Mouse (Mus musculus) kidney, embryonic 15.5 days (tissue): Measurements from ENCODE around the gene Wbp1. TPM values are rescaled to one million over a fixed set of nuclear protein-coding genes. Genes with fewer than 3 reads are reported as not detected.

Source experiments
- ATAC-seq: fragments of 200-750 bp; cut with Nextera tagmentation; replicated peaks from 2 replicates; pipeline ENCODE4 v1.8.0; 2017; ENCODE audit warnings: moderate TSS enrichment; ENCODE audit not compliant: low FRiP score
- H3K27ac ChIP-seq: fragments of 300-500 bp; sonication (generic); 2 replicates; pipeline ENCODE4 v1.5.1; 2015; ENCODE audit warnings: mild to moderate bottlenecking, inconsistent platforms
- H3K27me3 ChIP-seq: fragments of 300-500 bp; sonication (generic); 2 replicates; pipeline ENCODE4 v1.6.1; 2015; ENCODE audit warnings: inconsistent platforms
- H3K36me3 ChIP-seq: fragments of 300-500 bp; sonication (generic); 2 replicates; pipeline ENCODE4 v1.6.1; 2015; ENCODE audit warnings: inconsistent platforms
- H3K4me1 ChIP-seq: fragments of 300-500 bp; sonication (generic); 2 replicates; pipeline ENCODE4 v1.6.1; 2015; ENCODE audit warnings: inconsistent platforms
- H3K4me2 ChIP-seq: fragments of 300-500 bp; sonication (generic); 2 replicates; pipeline ENCODE4 v1.6.1; 2015; ENCODE audit warnings: moderate library complexity, mild to moderate bottlenecking, inconsistent platforms
- H3K4me3 ChIP-seq: fragments of 300-500 bp; sonication (generic); replicated peaks from 2 replicates; pipeline ENCODE4 v1.5.1; 2015; ENCODE audit warnings: mild to moderate bottlenecking, inconsistent platforms
- H3K9ac ChIP-seq: fragments of 300-500 bp; sonication (generic); 2 replicates; pipeline ENCODE4 v1.6.1; 2015; ENCODE audit warnings: mild to moderate bottlenecking, inconsistent platforms
- H3K9me3 ChIP-seq: fragments of 300-500 bp; sonication (generic); replicated peaks from 2 replicates; pipeline ENCODE4 v1.6.1; 2016; ENCODE audit warnings: inconsistent platforms
- WGBS: fragments of 180-500 bp; shearing (Covaris S2); methylation state at CpG from one replicate; pipeline ENCODE4 v1.1.7; 2015; ENCODE audit warnings: mixed read lengths; 5-methylcytosine and 5-hydroxymethylcytosine counted together
- polyA plus RNA-seq: library from polyadenylated mRNA; unstranded; fragments of >200 nt; fragmentation: Nextera tagmentation; extraction: Ambion mirVana; gene quantifications from 2 replicates; pipeline ENCODE4 v1.2.1, GENCODE M21; 2015

The Wbp1 gene
- polyA plus RNA-seq, 1 experiment from 2014 or later = 144 TPM

DNA sequence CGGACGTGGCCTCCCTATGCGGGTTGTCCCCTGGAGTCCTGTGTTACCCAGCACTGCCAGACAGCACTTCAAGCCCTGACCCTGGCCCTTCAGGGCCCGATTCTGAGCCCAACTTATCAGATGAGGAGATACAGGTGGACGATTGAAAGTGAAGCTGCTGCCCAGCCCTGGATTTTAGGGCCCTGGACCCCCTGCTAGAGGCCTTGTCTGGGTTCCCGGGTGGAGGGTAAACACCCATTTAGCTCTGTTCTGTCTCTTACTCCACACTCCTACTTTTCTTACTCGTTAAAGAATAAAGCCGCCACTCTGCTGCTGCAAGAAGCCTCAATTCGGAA lies 33.5 kb downstream of the Wbp1 start:
- H3K27ac ChIP-seq = no peak overlapping the region
- 15% methylated on average over 9 of the region's 9 CpGs for WGBS
- peaks cover 60% of the 10 kb centered on the region for H3K27me3 ChIP-seq
- no peak for ATAC-seq
- peak overlapping the region; percentile 69 for H3K4me2 ChIP-seq
- H3K9me3 ChIP-seq = no peaks in the 10 kb centered on the region
- peaks cover 69% of the 10 kb centered on the region for H3K4me1 ChIP-seq
- H3K9ac ChIP-seq = no peak overlapping the region
- peak overlapping the region; percentile 39 for H3K4me3 ChIP-seq
- H3K36me3 ChIP-seq = no peaks in the 10 kb centered on the region

DNA sequence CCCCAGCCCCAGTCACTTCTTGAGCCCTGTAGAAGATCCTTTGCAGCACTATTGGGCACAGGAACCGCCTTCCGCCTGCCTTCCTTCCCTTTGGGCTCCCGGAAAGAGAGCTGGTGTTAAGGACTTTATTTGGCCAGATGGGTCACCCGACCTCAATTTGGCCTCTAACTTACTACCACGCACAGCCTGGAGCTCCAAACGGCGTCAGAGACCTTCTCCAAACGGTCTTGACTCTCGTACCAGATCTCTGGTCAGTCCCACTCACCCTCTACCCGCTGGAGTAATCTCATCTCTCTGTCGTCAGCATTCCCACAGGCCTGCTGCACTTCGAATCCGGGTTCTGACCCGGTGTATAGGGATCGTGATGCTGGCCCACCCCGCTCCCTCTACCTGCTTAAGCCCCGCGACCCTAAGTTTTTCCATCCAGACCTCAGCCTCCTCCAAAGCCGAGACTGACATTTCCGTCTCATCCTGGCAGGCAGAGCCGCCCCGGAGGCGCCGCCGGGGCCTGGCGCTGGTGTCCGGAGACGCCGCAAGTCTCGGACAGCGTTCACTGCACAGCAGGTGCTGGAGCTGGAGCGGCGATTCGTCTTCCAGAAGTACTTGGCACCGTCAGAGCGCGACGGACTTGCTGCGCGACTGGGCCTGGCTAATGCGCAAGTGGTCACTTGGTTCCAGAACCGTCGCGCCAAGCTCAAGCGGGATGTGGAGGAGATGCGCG lies 34.0 kb downstream of the Wbp1 start:
- H3K9me3 ChIP-seq = no peaks in the 10 kb centered on the region
- peaks cover 2% of the 10 kb centered on the region for H3K36me3 ChIP-seq
- H3K9ac ChIP-seq = 0 out of 2 replicates have a peak overlapping the region, but pooled peaks have one; percentile 18
- 4% methylated on average over 47 of the region's 47 CpGs for WGBS
- peaks cover 70% of the 10 kb centered on the region for H3K4me1 ChIP-seq
- H3K4me2 ChIP-seq = peak overlapping the region; percentile 69
- H3K27ac ChIP-seq = no peak overlapping the region
- H3K27me3 ChIP-seq = peaks cover 64% of the 10 kb centered on the region
- peak overlapping the region; percentile 39 for H3K4me3 ChIP-seq
- no peak for ATAC-seq

GRCm38 (mm10) chr6:83086121-83087035 lies 35.0 kb downstream of the Wbp1 start, which contains the start of gene Lbx2:
Gene Lbx2, plus strand, starts transcription at chr6:83086367.
- peak; percentile 23 for ATAC-seq
- Histone ChIP-seq H3K27me3 (peaks cover 66% of the 10 kb centered on the region), H3K27ac (peak within 1 kb of the TSS; percentile 30; the same call in 1 of the 2 replicates)

GRCm38 (mm10) chr6:83084477-83084876 lies 36.9 kb downstream of the Wbp1 start:
- H3K9me3 ChIP-seq = no peaks in the 10 kb centered on the region
- 8% methylated on average over 6 of the region's 6 CpGs for WGBS
- H3K4me2 ChIP-seq = peak overlapping the region; percentile 33
- peak; percentile 49 for ATAC-seq
- H3K36me3 ChIP-seq = peaks cover 29% of the 10 kb centered on the region
- peaks cover 66% of the 10 kb centered on the region for H3K27me3 ChIP-seq
- no peak overlapping the region for H3K9ac ChIP-seq
- H3K4me1 ChIP-seq = peaks cover 76% of the 10 kb centered on the region
- H3K27ac ChIP-seq = peak overlapping the region; percentile 65
- H3K4me3 ChIP-seq = no peak overlapping the region

More at GRCm38 (mm10) chr6:83086121-83087035, 35.0 kb downstream of the Wbp1 start, which contains the start of gene Lbx2:
- peak within 1 kb of the TSS; percentile 39 for H3K4me3 ChIP-seq
- WGBS = 2% methylated on average over 42 of the region's 42 CpGs
- H3K4me2 ChIP-seq = peak within 1 kb of the TSS; percentile 69
- peaks cover 10% of the 10 kb centered on the region for H3K36me3 ChIP-seq
- H3K4me1 ChIP-seq = peaks cover 68% of the 10 kb centered on the region
- H3K9me3 ChIP-seq = no peaks in the 10 kb centered on the region
- H3K9ac ChIP-seq = peak within 1 kb of the TSS; percentile 34; the same call in 1 of the 2 replicates

DNA sequence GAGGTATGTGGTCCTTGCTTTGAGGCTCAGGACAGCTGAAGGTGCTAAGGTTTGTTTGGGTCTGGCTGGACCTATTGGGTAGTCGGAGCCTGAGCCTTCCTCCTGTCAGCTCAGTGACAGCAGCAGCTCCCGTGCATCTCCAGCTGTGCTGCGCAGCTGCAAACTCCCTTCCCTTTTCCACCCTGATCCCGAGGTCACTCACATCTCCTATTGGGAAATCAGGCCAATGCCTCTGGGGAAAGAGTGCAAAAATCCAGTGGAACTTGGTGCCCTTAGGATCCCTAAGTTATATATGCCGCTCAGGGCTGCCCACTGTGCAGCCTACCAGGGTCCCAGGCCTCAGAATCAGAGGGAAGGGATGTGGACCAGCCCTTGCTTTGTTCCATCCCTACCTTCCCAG lies 37.9 kb downstream of the Wbp1 start:
- ATAC-seq = no peak
- H3K27me3 ChIP-seq = peaks cover 58% of the 10 kb centered on the region

GRCm38 (mm10) chr6:83080210-83080609 lies 41.1 kb downstream of the Wbp1 start:
- H3K27ac ChIP-seq = no peak overlapping the region
- WGBS = 95% methylated on average over 5 of the region's 5 CpGs
- peaks cover 47% of the 10 kb centered on the region for H3K27me3 ChIP-seq
- H3K36me3 ChIP-seq = peaks cover 29% of the 10 kb centered on the region
- peaks cover 52% of the 10 kb centered on the region for H3K4me1 ChIP-seq
- no peak for ATAC-seq
- no peak overlapping the region for H3K9ac ChIP-seq
- no peaks in the 10 kb centered on the region for H3K9me3 ChIP-seq
- no peak overlapping the region for H3K4me3 ChIP-seq
- no peak overlapping the region for H3K4me2 ChIP-seq

More for the DNA sequence above, 37.9 kb downstream of the Wbp1 start:
- Histone ChIP-seq H3K9me3 (no peaks in the 10 kb centered on the region), H3K27ac (peak overlapping the region; percentile 65), H3K36me3 (peaks cover 29% of the 10 kb centered on the region), H3K4me3 (no peak overlapping the region), H3K4me1 (peaks cover 79% of the 10 kb centered on the region), H3K9ac (no peak overlapping the region), H3K4me2 (peak overlapping the region; percentile 33; the same call in 1 of the 2 replicates)
- WGBS = 20% methylated on average over 5 of the region's 5 CpGs

DNA sequence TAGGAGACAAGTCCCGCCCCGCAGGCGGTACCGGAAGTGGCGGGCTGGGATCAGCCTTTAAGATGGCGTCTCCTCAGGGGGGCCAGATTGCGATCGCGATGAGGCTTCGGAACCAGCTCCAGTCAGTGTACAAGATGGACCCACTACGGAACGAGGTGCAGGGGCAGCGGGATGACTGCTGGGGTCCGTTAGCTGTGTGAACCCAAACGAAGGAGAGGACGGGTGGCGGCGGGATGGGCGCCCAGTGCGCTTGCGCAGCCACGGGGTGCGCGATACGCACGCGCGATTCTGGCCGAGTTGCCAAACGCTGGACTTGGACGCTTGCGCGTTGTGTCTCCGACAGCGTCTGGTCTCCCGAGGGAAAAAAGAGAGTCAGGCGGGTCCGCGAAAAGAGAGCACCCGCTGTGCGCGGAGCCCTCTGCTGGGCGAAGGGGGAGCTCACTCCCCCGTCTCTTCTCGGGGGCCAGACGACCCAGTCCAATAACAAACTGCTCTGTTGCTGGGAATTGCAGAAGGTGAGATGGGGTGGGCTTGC lies 43.0 kb downstream of the Wbp1 start:
- H3K9ac ChIP-seq = peak overlapping the region; percentile 77
- H3K36me3 ChIP-seq = peaks cover 29% of the 10 kb centered on the region
- H3K9me3 ChIP-seq = no peaks in the 10 kb centered on the region
- peaks cover 34% of the 10 kb centered on the region for H3K4me1 ChIP-seq
- H3K27ac ChIP-seq = peak overlapping the region; percentile 92
- under 1% methylated on average over 46 of the region's 46 CpGs for WGBS
- H3K4me3 ChIP-seq = peak overlapping the region; percentile 68
- ATAC-seq = peak; percentile 92
- H3K27me3 ChIP-seq = peaks cover 48% of the 10 kb centered on the region
- H3K4me2 ChIP-seq = peak overlapping the region; percentile 98

GRCm38 (mm10) chr6:83077630-83078323 lies 43.6 kb downstream of the Wbp1 start, which contains the start of gene Pcgf1:
Gene Pcgf1, plus strand, starts transcription at chr6:83077869.
- Histone ChIP-seq H3K27me3 (peaks cover 48% of the 10 kb centered on the region), H3K27ac (peak within 1 kb of the TSS; percentile 92), H3K4me2 (peak within 1 kb of the TSS; percentile 98), H3K9me3 (no peaks in the 10 kb centered on the region), H3K36me3 (peaks cover 29% of the 10 kb centered on the region), H3K4me1 (peaks cover 28% of the 10 kb centered on the region), H3K9ac (peak within 1 kb of the TSS; percentile 77), H3K4me3 (peak within 1 kb of the TSS; percentile 68)
- ATAC-seq = peak; percentile 76
- under 1% methylated on average over 53 of the region's 54 CpGs for WGBS

DNA sequence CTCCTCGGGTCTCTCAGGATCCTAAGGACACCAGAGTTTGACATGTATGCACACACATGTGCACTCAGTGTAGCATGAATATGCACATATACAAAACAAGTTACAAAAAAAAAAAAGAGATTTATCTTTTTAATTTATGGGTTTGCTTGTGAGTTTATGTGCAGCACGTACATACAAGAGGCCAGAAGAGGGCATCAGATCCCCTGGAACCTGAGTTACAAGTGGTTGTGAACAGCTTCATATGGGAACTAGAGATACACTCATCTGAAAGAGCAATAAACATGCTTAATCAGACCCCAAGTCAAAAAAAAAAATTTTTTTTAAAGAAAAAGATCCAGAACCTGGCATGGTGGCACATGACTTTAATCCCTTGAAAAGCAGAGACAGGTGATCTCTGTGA lies 46.4 kb downstream of the Wbp1 start:
- Histone ChIP-seq H3K4me1 (peaks cover 36% of the 10 kb centered on the region), H3K27ac (no peak overlapping the region), H3K9ac (no peak overlapping the region), H3K36me3 (peaks cover 4% of the 10 kb centered on the region), H3K4me3 (no peak overlapping the region), H3K27me3 (peaks cover 72% of the 10 kb centered on the region), H3K4me2 (no peak overlapping the region), H3K9me3 (no peaks in the 10 kb centered on the region)
- WGBS = 30% methylated on average over 2 of the region's 2 CpGs
- no peak for ATAC-seq

DNA sequence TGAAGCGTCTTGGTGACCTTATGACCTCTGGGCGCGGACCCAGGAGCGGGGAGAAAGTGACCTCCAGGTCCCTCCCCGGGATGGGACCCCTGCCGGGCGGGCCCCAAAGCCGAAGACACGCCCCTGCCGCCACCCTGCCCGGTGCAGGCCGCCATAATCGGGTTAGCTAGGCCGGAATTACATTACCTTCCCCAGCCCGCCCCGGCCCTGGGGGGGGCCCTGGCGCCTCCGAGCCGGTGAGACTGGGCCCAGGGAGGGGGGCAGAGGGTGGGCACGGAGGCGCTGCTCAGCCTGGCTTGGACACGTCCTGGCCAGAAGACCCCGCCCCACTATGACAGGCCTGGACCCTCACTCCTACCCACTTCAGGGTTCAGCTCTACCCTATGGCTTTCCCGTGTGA lies 50.1 kb downstream of the Wbp1 start:
- WGBS = 2% methylated on average over 24 of the region's 24 CpGs
- H3K4me2 ChIP-seq = peak overlapping the region; percentile 62
- ATAC-seq = peak; percentile 23; the same call in 1 of the 2 replicates
- H3K27me3 ChIP-seq = peaks cover 99% of the 10 kb centered on the region
- H3K9me3 ChIP-seq = no peaks in the 10 kb centered on the region
- H3K9ac ChIP-seq = no peak overlapping the region
- H3K4me3 ChIP-seq = peak overlapping the region; percentile 41
- no peaks in the 10 kb centered on the region for H3K36me3 ChIP-seq
- H3K27ac ChIP-seq = 0 out of 2 replicates have a peak overlapping the region, but pooled peaks have one; percentile 4
- H3K4me1 ChIP-seq = peaks cover 33% of the 10 kb centered on the region
